Mouse (Mus musculus): Measurements from ENCODE around the gene Zfp239. TPM values are rescaled to one million over a fixed set of nuclear protein-coding genes. Genes with fewer than 3 reads are reported as not detected.

Zfp239 gene
- total and polyA plus RNA-seq, 2 experiments from 2014 or later: 0.20 TPM; not detected in 1

DNA sequence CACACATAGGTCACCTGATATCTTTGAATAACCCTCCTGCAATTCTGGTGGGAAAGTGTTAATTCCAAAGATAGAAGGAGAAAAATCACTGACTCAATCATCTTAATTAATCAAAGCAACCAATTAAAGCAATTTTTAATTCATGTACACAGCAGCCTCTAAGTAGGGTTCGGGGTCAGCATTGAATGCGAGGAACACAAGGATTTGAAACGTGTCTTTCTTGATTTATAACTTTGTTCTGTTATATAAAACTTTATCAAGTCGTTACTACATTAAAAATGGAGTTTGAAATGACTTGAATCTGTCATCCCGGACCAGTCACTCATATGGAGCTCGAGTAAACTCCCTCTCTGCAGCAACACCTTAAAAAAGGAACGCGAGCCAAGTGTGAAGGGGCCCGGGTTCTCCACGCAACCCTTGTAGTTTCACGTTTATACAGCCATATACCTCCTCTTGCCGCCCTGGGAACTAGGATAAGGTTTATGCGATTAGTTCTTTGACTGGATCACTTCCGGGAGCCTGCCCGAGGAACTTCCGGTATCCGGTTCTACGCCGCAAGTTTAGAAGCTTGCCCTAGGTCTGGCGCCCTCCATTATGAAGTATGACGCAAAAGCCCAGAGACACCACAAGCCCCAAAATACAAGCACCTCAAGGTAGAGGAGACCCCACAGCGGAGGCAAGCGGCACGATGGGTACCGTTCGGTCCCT lies 17.0 kb downstream of the Zfp239 start:
- DNase-seq (ENCODE audit: low spot score): peak; percentile 96
- TF ChIP-seq EP300 (IDR thresholded peaks at IDR 0.05; ENCODE audit: low read depth): peak; percentile 59; the same call in 1 of the 2 replicates
- no peak for TF ChIP-seq CTCF (IDR thresholded peaks at IDR 0.05; ENCODE audit: low read depth)

DNA sequence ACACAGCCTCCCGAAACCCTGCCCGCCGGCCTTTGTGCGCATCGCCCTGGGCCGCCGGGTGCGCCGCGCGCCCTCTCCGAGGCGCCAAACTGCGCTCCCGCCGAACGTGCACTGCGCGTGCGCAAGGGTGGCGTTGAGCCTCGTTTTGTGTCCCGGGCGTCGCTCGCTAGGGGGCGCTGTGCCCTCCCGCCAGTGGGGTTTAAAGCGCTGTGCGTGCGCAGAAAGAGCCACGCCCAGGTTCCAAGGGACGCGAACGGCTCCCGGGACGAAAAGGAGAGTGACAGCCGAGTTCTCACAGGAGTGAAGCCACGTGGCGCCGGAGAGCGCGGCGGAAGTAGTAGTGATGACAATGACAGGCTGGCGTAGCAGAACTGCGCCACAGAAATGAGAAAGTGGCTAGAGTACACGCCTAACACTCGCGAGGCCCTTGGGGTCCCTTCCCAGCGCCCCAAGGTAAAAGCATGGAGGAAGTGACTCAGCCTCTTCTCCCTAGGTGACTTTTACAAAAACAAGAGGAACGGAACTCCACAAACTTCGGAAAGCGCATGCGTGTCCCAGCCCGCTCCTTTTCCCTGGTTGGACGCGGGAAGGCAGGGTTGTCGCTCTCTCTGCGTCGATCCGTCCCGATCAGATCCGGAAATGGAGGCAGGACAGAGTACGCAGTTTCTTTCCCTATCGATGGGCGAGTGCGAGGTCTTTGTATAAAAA lies 17.7 kb downstream of the Zfp239 start:
- ATAC-seq (ENCODE audit: insufficient read depth, low read depth): peak; percentile 93
- under 1% methylated on average over 67 of the region's 67 CpGs for WGBS

More for the DNA sequence above, 17.0 kb downstream of the Zfp239 start:
- peak overlapping the region; percentile 66 for H3K4me3 ChIP-seq (ENCODE audit: low read depth, low read length)
- peak overlapping the region; percentile 71 for H3K4me2 ChIP-seq (ENCODE audit: low read depth, low read length)
- no peaks in the 10 kb centered on the region for H3K27me3 ChIP-seq (ENCODE audit: control insufficient read depth, insufficient read depth, low read length)
- peak overlapping the region; percentile 100 for H3K27ac ChIP-seq (ENCODE audit: low read depth)
- peaks cover 14% of the 10 kb centered on the region; the same call in 1 of the 2 replicates for H3K4me1 ChIP-seq (ENCODE audit: control insufficient read depth, insufficient read depth)
- H3K9ac ChIP-seq (replicated peaks; ENCODE audit: low read depth, low read length): peak overlapping the region; percentile 77
- 10% methylated on average over 26 of the region's 26 CpGs for WGBS
- H3K36me3 ChIP-seq (replicated peaks; ENCODE audit: control insufficient read depth, insufficient read depth, low read length): no peaks in the 10 kb centered on the region
- no peaks in the 10 kb centered on the region for H3K9me3 ChIP-seq (replicated peaks; ENCODE audit: control insufficient read depth, low read length)
- ATAC-seq (ENCODE audit: insufficient read depth, low read depth): peak; percentile 85

DNA sequence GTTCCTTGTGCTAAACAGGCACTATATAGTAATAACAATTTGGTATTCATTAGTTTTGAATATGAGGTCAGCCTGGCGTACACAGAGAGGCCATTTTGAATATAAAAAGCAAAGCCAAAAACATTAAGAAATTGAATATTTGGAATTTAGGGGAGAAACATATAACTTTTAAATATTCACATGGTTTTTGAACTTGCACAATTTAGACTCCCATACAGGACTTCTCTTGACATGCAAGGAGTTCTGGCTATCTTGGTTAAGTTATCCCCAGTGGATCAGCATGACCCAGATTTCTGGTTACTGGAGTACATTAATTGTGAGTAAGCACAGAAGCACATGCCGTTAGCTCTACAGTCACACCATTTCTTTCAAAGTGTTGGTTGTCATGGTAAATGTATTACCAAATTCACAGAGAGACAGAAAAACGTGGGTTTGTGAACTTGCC lies 18.5 kb downstream of the Zfp239 start:
- Histone ChIP-seq H3K27me3 (ENCODE audit: control insufficient read depth, insufficient read depth, low read length) (no peaks in the 10 kb centered on the region), H3K9me3 (replicated peaks; ENCODE audit: control insufficient read depth, low read length) (no peaks in the 10 kb centered on the region), H3K9ac (replicated peaks; ENCODE audit: low read depth, low read length) (peak overlapping the region; percentile 77), H3K4me1 (ENCODE audit: control insufficient read depth, insufficient read depth) (peaks cover 14% of the 10 kb centered on the region; the same call in 1 of the 2 replicates), H3K4me2 (ENCODE audit: low read depth, low read length) (peak overlapping the region; percentile 71), H3K4me3 (ENCODE audit: low read depth, low read length) (peak overlapping the region; percentile 66), H3K36me3 (replicated peaks; ENCODE audit: control insufficient read depth, insufficient read depth, low read length) (no peaks in the 10 kb centered on the region), H3K27ac (ENCODE audit: low read depth) (peak overlapping the region; percentile 100)
- TF ChIP-seq CTCF (IDR thresholded peaks at IDR 0.05; ENCODE audit: low read depth) (no peak), EP300 (IDR thresholded peaks at IDR 0.05; ENCODE audit: low read depth) (no peak)
- ATAC-seq (ENCODE audit: insufficient read depth, low read depth) (no peak), DNase-seq (ENCODE audit: low spot score) (peak; percentile 35)
- 43% methylated on average over 3 of the region's 3 CpGs for WGBS

More for the DNA sequence above, 17.7 kb downstream of the Zfp239 start:
- Histone ChIP-seq H3K4me2 (ENCODE audit: low read depth, low read length) (peak overlapping the region; percentile 71), H3K4me3 (ENCODE audit: low read depth, low read length) (peak overlapping the region; percentile 66), H3K27me3 (ENCODE audit: control insufficient read depth, insufficient read depth, low read length) (no peaks in the 10 kb centered on the region), H3K9me3 (replicated peaks; ENCODE audit: control insufficient read depth, low read length) (no peaks in the 10 kb centered on the region), H3K9ac (replicated peaks; ENCODE audit: low read depth, low read length) (peak overlapping the region; percentile 77), H3K27ac (ENCODE audit: low read depth) (peak overlapping the region; percentile 100), H3K36me3 (replicated peaks; ENCODE audit: control insufficient read depth, insufficient read depth, low read length) (no peaks in the 10 kb centered on the region), H3K4me1 (ENCODE audit: control insufficient read depth, insufficient read depth) (peaks cover 14% of the 10 kb centered on the region; the same call in 1 of the 2 replicates)
- TF ChIP-seq CTCF (IDR thresholded peaks at IDR 0.05; ENCODE audit: low read depth) (peak; percentile 100), EP300 (IDR thresholded peaks at IDR 0.05; ENCODE audit: low read depth) (peak; percentile 66)
- DNase-seq (ENCODE audit: low spot score): peak; percentile 97

DNA sequence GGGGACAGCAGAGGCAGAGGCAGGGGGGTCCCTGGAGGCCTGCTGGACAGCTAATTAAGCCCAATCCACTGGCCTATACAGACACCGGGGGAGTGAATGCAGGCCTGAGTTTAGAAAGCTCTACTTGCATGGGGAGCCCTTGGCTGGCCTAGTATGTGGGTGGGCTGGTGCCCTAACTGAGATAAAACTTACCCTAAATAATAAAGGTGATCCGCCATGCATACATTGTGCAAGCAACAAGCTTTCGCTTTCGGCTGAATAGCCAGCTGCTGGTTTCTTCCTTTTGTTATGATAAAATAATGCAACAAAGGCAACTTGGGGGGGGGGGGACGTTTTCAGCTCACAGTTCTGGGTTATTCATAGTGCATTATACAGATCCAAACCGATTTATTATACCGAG lies 19.3 kb downstream of the Zfp239 start:
- no peak overlapping the region for H3K4me2 ChIP-seq (ENCODE audit: low read depth, low read length)
- H3K36me3 ChIP-seq (replicated peaks; ENCODE audit: control insufficient read depth, insufficient read depth, low read length): no peaks in the 10 kb centered on the region
- H3K9ac ChIP-seq (replicated peaks; ENCODE audit: low read depth, low read length): no peak overlapping the region
- no peak overlapping the region for H3K27ac ChIP-seq (ENCODE audit: low read depth)
- ATAC-seq (ENCODE audit: insufficient read depth, low read depth) (no peak), DNase-seq (ENCODE audit: low spot score) (no peak)
- no peak overlapping the region for H3K4me3 ChIP-seq (ENCODE audit: low read depth, low read length)
- no peaks in the 10 kb centered on the region for H3K27me3 ChIP-seq (ENCODE audit: control insufficient read depth, insufficient read depth, low read length)
- WGBS: 74% methylated on average over 7 of the region's 7 CpGs
- TF ChIP-seq CTCF (IDR thresholded peaks at IDR 0.05; ENCODE audit: low read depth) (no peak), EP300 (IDR thresholded peaks at IDR 0.05; ENCODE audit: low read depth) (no peak)
- no peaks in the 10 kb centered on the region for H3K9me3 ChIP-seq (replicated peaks; ENCODE audit: control insufficient read depth, low read length)
- H3K4me1 ChIP-seq (ENCODE audit: control insufficient read depth, insufficient read depth): peaks cover 14% of the 10 kb centered on the region; the same call in 1 of the 2 replicates

DNA sequence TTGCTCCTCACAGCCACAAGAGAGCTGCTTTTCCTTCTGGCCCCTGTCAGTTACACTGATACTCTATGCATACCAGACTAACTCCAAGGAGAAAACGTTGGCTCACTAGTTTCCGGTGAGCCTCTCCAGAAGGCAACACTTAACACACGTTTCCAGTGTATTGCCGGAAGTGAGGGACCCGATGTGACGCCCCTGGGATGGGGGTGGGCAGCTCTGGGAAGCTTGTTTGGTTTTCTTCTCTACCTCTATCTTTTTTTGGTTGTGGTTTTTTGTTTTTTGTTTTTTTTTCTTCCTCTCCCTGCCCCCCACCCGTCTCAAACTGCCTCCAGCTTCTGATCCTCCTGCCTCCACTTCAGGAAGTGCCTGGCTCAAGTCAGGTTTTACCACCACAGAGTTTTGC lies 20.1 kb downstream of the Zfp239 start:
- no peak overlapping the region for H3K9ac ChIP-seq (replicated peaks; ENCODE audit: low read depth, low read length)
- no peaks in the 10 kb centered on the region for H3K9me3 ChIP-seq (replicated peaks; ENCODE audit: control insufficient read depth, low read length)
- H3K27me3 ChIP-seq (ENCODE audit: control insufficient read depth, insufficient read depth, low read length): no peaks in the 10 kb centered on the region
- no peak overlapping the region; the same call in 1 of the 2 replicates for H3K27ac ChIP-seq (ENCODE audit: low read depth)
- DNase-seq (ENCODE audit: low spot score) (no peak), ATAC-seq (ENCODE audit: insufficient read depth, low read depth) (no peak)
- TF ChIP-seq EP300 (IDR thresholded peaks at IDR 0.05; ENCODE audit: low read depth) (no peak), CTCF (IDR thresholded peaks at IDR 0.05; ENCODE audit: low read depth) (no peak)
- WGBS: 56% methylated on average over 7 of the region's 7 CpGs
- no peak overlapping the region for H3K4me3 ChIP-seq (ENCODE audit: low read depth, low read length)
- peaks cover 14% of the 10 kb centered on the region; the same call in 1 of the 2 replicates for H3K4me1 ChIP-seq (ENCODE audit: control insufficient read depth, insufficient read depth)
- no peak overlapping the region for H3K4me2 ChIP-seq (ENCODE audit: low read depth, low read length)
- H3K36me3 ChIP-seq (replicated peaks; ENCODE audit: control insufficient read depth, insufficient read depth, low read length): no peaks in the 10 kb centered on the region

Data from heart, postnatal 0 days (tissue).